In the genomic region with DNA sequence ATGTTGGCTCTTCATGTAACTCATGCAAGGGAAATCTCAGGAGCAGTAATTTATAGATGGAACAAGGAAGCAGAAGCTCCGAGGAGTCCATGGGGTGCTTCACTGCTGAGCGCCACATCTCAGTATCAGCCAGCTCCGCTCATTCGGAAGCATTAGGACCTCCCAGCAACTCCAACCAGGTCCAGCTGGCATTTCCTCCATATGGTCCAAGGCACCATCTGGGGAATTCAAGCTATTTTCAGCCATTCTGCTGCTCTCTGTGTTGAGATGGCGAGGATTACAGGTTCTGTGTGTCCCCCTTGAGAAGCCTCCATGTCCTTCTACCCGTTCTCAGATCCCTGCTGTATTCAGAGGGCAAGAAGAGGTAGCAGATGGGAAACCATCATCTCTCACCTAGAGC, we compare ENCODE assay signal across 27 mouse cellular contexts.
DNase-seq lines count a peak whose midpoint lies in the region; ATAC-seq and TF ChIP-seq lines count a peak whose summit lies in the region.
"Had no signal": no experiment of that assay in that cellular context is flagged by ENCODE, and none has a peak within 500 bp of the region (broad histone marks: within the 10 kb centered on the region; RNA-seq: fewer than 3 reads in every experiment).

No protein-coding gene starts in this region.

- no peaks in the 10 kb centered on the region for H3K36me3 ChIP-seq in hindbrain, postnatal 0 days (ENCODE audit: insufficient read depth, low read length)
- no peaks in the 10 kb centered on the region for H3K36me3 ChIP-seq in hindbrain, embryonic 14.5 days (replicated peaks; ENCODE audit: control insufficient read depth, insufficient read depth)
- H3K36me3 ChIP-seq: embryonic facial prominence, embryonic 13.5 days; forebrain, embryonic 10.5 days; hindbrain, embryonic 15.5 days had no signal

- peak; percentile 66 for DNase-seq in hindbrain, postnatal 0 days (ENCODE audit: low spot score)
- DNase-seq in hindbrain, embryonic 14.5 days (ENCODE audit: low spot score) = no peak
- DNase-seq in cerebellum, adult 8-10 months = peak; percentile 88
- DNase-seq in cerebellum, postnatal 25 days = peak; percentile 89 to 90
- DNase-seq in frontal cortex, adult 2 months (ENCODE audit: extremely low spot score in 1 of 2, low spot score in 1 of 2) = no peak
- DNase-seq in thymus, postnatal 25 days = no peak
- DNase-seq: adrenal gland, postnatal 10 days; gastrocnemius, postnatal 14 days; heart, adult 11 months; kidney, adult 8-10 months; kidney, postnatal 4 days; layer of hippocampus, postnatal 36 days; liver; lung, adult 2 months; lung, postnatal 10 days; midbrain, embryonic 14.5 days; right cerebral cortex, adult 18-20 months; thymus, adult 2 months; thymus, postnatal 4 days had no signal

- H3K4me1 ChIP-seq in hindbrain, postnatal 0 days (ENCODE audit: insufficient read depth, low read length) = peaks cover 15% of the 10 kb centered on the region; the same call in 1 of the 2 replicates
- H3K4me1 ChIP-seq in hindbrain, embryonic 14.5 days (replicated peaks; ENCODE audit: control insufficient read depth, insufficient read depth, low read length) = no peaks in the 10 kb centered on the region
- H3K4me1 ChIP-seq: embryonic facial prominence, embryonic 13.5 days had no signal

- no peaks in the 10 kb centered on the region for H3K9me3 ChIP-seq in hindbrain, postnatal 0 days (ENCODE audit: low read length)
- H3K9me3 ChIP-seq in hindbrain, embryonic 14.5 days (ENCODE audit: control insufficient read depth, low read length) = no peaks in the 10 kb centered on the region
- H3K9me3 ChIP-seq: embryonic facial prominence, embryonic 13.5 days; forebrain, embryonic 10.5 days; hindbrain, embryonic 15.5 days had no signal

- no peak overlapping the region for H3K4me2 ChIP-seq in hindbrain, postnatal 0 days (ENCODE audit: low read depth, low read length)
- no peak overlapping the region for H3K4me2 ChIP-seq in hindbrain, embryonic 14.5 days (replicated peaks)
- H3K4me2 ChIP-seq: embryonic facial prominence, embryonic 13.5 days; heart, embryonic 11.5 days; hindbrain, embryonic 15.5 days had no signal

- ATAC-seq in hindbrain, postnatal 0 days = peak; percentile 53; the same call in 1 of the 2 replicates
- no peak for ATAC-seq in hindbrain, embryonic 14.5 days (ENCODE audit: low FRiP score)
- peak; percentile 67 for ATAC-seq in cerebellum, adult (ENCODE audit: insufficient number of reproducible peaks, low FRiP score, low TSS enrichment)
- ATAC-seq: Patski had no signal

- no peak for TF ChIP-seq CTCF in hindbrain, postnatal 0 days (IDR thresholded peaks at IDR 0.05; ENCODE audit: low read depth)

- H3K27me3 ChIP-seq in hindbrain, postnatal 0 days (ENCODE audit: insufficient read depth, low read length) = no peaks in the 10 kb centered on the region
- H3K27me3 ChIP-seq in hindbrain, embryonic 14.5 days (ENCODE audit: control insufficient read depth, insufficient read depth, low read length) = no peaks in the 10 kb centered on the region
- H3K27me3 ChIP-seq: embryonic facial prominence, embryonic 13.5 days; hindbrain, embryonic 15.5 days; Patski had no signal

- H3K9ac ChIP-seq in hindbrain, postnatal 0 days (replicated peaks; ENCODE audit: low read length) = no peak overlapping the region
- no peak overlapping the region for H3K9ac ChIP-seq in hindbrain, embryonic 14.5 days
- H3K9ac ChIP-seq: embryonic facial prominence, embryonic 13.5 days; hindbrain, embryonic 15.5 days; liver, embryonic 14.5 days had no signal

- WGBS in hindbrain, postnatal 0 days = 67% methylated on average over 6 of the region's 6 CpGs
- whole genome bisulfite sequencing in hindbrain, embryonic 14.5 days = 79% methylated on average over 6 of the region's 6 CpGs

- H3K27ac ChIP-seq in hindbrain, postnatal 0 days = no peak overlapping the region; the same call in 1 of the 2 replicates
- no peak overlapping the region for H3K27ac ChIP-seq in hindbrain, embryonic 14.5 days
- H3K27ac ChIP-seq: embryonic facial prominence, embryonic 13.5 days; forebrain, embryonic 10.5 days; hindbrain, embryonic 15.5 days; kidney, postnatal 0 days; liver, embryonic 14.5 days had no signal

- H3K4me3 ChIP-seq in hindbrain, postnatal 0 days (ENCODE audit: low read length) = no peak overlapping the region
- H3K4me3 ChIP-seq in hindbrain, embryonic 14.5 days (replicated peaks; ENCODE audit: low read length) = no peak overlapping the region
- H3K4me3 ChIP-seq: embryonic facial prominence, embryonic 13.5 days; forebrain, embryonic 10.5 days; hindbrain, embryonic 15.5 days had no signal

Comparison
In these comparisons a context has a peak if more than half of its experiments do, and no peak if none do; other contexts are left out.
1. DNase-seq: peak in hindbrain, postnatal 0 days (single experiment), cerebellum, adult 8-10 months (single experiment) and cerebellum, postnatal 25 days (2 of 2); none in hindbrain, embryonic 14.5 days (single experiment), frontal cortex, adult 2 months (0 of 2) and thymus, postnatal 25 days (single experiment).